Mouse (Mus musculus): ENCODE results near the gene Gm28845. TPM values are rescaled to one million over a fixed set of nuclear protein-coding genes. Genes with fewer than 3 reads are reported as not detected.

The Gm28845 gene
- total RNA-seq (2023) = not detected in 4 replicates

GRCm38 (mm10) chr1:65119438-65119837, at the start of gene Gm28845:
Gm28845 (minus strand) TSS chr1:65119558.

GRCm38 (mm10) chr1:65122574-65123372, 3.4 kb upstream of the Gm28845 start, which contains the start of gene D630023F18Rik:
D630023F18Rik (minus strand) TSS chr1:65123214.

GRCm38 (mm10) chr1:65103273-65103672, 16.1 kb downstream of the Gm28845 start, which contains the start of gene Cryga:
Cryga (minus strand) TSS chr1:65103373.

GRCm38 (mm10) chr1:65082188-65082587, 37.2 kb downstream of the Gm28845 start, which contains the start of gene Crygb:
Crygb (minus strand) TSS chr1:65082288.

GRCm38 (mm10) chr1:65073589-65073988, 45.8 kb downstream of the Gm28845 start, which contains the start of gene Crygc:
Crygc (minus strand) TSS chr1:65073689.

GRCm38 (mm10) chr1:65063352-65063751, 56.0 kb downstream of the Gm28845 start, which contains the start of gene Crygd:
Crygd (minus strand) TSS chr1:65063452.

GRCm38 (mm10) chr1:65050952-65051351, 68.4 kb downstream of the Gm28845 start, which contains the start of gene Cryge:
Cryge (minus strand) TSS chr1:65051149.

Other genes with a start within 250 kb of the Gm28845 start
- gene Plekhm3, start 162.7 kb downstream of the Gm28845 start, total RNA-seq (2023) = 105 to 118 TPM (median 113 TPM) in 4 replicates
- gene Akr1cl, start 86.8 kb downstream of the Gm28845 start, total RNA-seq (2023) = not detected in 4 replicates
- gene Cryge, start 68.4 kb downstream of the Gm28845 start, total RNA-seq (2023) = not detected in 4 replicates
- gene Crygd, start 56.1 kb downstream of the Gm28845 start, total RNA-seq (2023) = not detected in 4 replicates
- not detected in 4 replicates for gene Crygc, start 45.9 kb downstream of the Gm28845 start, total RNA-seq (2023)
- gene Crygb, start 37.3 kb downstream of the Gm28845 start, total RNA-seq (2023) = not detected in 4 replicates
- gene Cryga, start 16.2 kb downstream of the Gm28845 start, total RNA-seq (2023) = not detected in 4 replicates
- gene D630023F18Rik, start 3.7 kb upstream of the Gm28845 start, total RNA-seq (2023) = not detected in 4 replicates
- 4.8 to 8.2 TPM (median 5.8 TPM) in 4 replicates for gene Idh1, start 66.9 kb upstream of the Gm28845 start, total RNA-seq (2023)
- 55.2 to 61.9 TPM (median 59.3 TPM) in 4 replicates for gene Pikfyve, start 67.1 kb upstream of the Gm28845 start, total RNA-seq (2023)
- not detected in 4 replicates for gene Pth2r, start 162.5 kb upstream of the Gm28845 start, total RNA-seq (2023)

Measured in B cell, adult 62 days (primary cell).